Mouse (Mus musculus): Measurements from ENCODE around the gene Fam98a. TPM values are rescaled to one million over a fixed set of nuclear protein-coding genes. Genes with fewer than 3 reads are reported as not detected.
A peak's percentile ranks its signal among the peaks of the same experiment; 100 is the strongest.

Gene Fam98a
- 29.9 and 30.5 TPM in 2 replicates for polyA plus RNA-seq (2015; fragmentation: Nextera tagmentation; extraction: Ambion mirVana)

DNA sequence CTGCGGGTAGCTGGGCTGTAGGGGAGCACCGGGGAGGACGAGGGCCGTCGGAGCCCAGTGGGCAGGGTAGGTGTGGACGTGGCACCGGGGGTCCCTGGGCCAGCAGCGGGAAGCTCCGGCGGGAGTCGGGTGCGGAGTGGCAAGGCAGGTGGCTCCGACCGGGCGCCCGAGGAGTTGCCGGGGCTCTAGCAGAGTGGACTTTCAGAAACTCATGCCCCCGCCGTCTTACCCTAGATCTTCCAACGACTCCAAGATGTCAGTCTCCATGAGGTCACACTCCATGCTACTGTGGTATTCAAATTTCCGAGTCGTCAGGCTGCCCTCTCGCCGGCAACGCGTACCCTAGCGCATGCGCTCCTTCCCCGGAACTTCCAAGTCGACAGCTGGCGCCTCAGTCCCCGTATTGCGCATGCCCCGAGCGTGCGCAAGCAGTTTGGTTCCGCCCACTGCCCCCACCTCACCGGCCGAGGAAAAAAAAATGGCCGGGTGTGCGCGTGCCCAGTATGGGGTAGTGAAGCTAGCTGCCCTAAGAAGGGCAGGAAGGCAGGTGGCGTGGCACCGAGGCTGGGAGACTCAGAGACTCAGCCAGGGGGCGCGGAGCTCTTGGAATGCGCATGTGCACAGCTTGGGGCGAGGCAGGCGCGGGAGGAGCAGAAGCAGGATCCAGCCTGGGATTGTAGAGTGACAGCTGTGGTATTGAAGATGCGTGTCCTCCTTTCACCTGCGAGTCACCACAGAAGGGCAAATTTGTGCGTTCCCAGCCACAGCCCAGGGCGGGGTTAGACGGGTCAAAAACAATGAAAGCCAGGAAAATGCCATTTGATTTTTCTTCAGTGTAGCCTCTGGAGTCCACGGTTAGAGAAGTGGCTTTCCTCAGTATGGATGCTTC is at the start of gene Fam98a:
Gene Fam98a (minus strand): TSS at position 435 of the 889 bp plus-strand sequence.
- peak within 1 kb of the TSS; percentile 85 for H3K4me3 ChIP-seq
- H3K27ac ChIP-seq, result peak within 1 kb of the TSS; percentile 76
- no peaks in the 10 kb centered on the region for H3K9me3 ChIP-seq
- H3K9ac ChIP-seq, result peak within 1 kb of the TSS; percentile 82
- peaks cover 7% of the 10 kb centered on the region for H3K36me3 ChIP-seq
- H3K4me1 ChIP-seq (replicated peaks), result peaks cover 20% of the 10 kb centered on the region
- peak within 1 kb of the TSS; percentile 80 for H3K4me2 ChIP-seq
- WGBS, result under 1% methylated on average over 56 of the region's 56 CpGs
- no peaks in the 10 kb centered on the region for H3K27me3 ChIP-seq
- peak; percentile 99 for ATAC-seq (ENCODE audit: low FRiP score)

DNA sequence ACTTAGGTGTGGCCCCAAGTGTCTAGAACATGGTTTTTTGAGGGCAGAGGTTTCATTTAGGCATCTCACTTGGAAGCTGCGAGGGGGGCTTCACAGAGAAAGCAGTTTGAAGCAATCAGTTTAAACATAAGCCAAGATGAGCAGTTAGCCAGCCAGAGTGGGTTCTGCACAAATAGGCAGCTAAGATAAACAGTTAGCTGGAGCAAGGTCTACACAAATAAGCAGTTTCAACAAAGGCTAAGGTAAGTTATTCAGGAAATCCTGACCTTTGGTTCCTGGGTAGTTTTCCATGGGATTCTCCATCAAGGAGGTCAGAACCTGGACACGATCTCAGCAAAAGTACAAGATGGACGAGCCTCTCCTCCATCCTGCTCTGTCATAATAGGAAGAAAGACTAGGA is 46.9 kb upstream of the Fam98a start:
- Histone ChIP-seq H3K9ac (no peak overlapping the region), H3K4me1 (replicated peaks) (peaks cover 5% of the 10 kb centered on the region; the same call in 1 of the 2 replicates), H3K4me2 (no peak overlapping the region), H3K36me3 (no peaks in the 10 kb centered on the region), H3K4me3 (no peak overlapping the region), H3K9me3 (0 out of 2 replicates have a peak, but pooled peaks cover 3% of the 10 kb centered on the region), H3K27ac (no peak overlapping the region), H3K27me3 (no peaks in the 10 kb centered on the region)
- 80% methylated on average over 3 of the region's 3 CpGs for WGBS
- ATAC-seq (ENCODE audit: low FRiP score), result no peak

GRCm38 (mm10) chr17:75582738-75583137 is 31.0 kb upstream of the Fam98a start:
- H3K9me3 ChIP-seq, result peaks cover 3% of the 10 kb centered on the region; the same call in 1 of the 2 replicates
- no peak overlapping the region for H3K27ac ChIP-seq
- 100% methylated on average over 1 of the region's 1 CpGs for WGBS
- H3K27me3 ChIP-seq, result no peaks in the 10 kb centered on the region
- ATAC-seq (ENCODE audit: low FRiP score), result no peak
- H3K36me3 ChIP-seq, result no peaks in the 10 kb centered on the region
- no peak overlapping the region for H3K4me2 ChIP-seq
- no peak overlapping the region for H3K9ac ChIP-seq
- no peak overlapping the region for H3K4me3 ChIP-seq
- H3K4me1 ChIP-seq (replicated peaks), result no peaks in the 10 kb centered on the region

DNA sequence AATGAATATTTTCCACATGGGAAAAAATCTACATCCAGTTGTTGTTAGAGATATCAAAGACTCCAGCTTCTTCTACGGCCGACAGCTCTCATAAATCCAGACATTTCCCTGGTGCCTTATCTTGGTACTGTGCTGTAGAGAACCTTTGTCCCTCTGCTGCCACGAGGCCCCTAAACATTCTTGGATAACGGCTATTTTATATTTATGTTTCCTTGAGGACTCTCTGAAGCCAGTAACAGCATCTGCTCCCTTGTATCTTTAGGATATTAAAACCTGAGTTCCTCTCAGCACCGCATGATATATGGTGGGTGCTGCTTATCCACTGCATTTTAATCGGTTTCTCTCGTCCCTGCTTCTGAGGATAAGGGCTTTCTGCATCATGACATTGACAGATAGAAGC is 23.9 kb upstream of the Fam98a start:
- H3K9ac ChIP-seq, result no peak overlapping the region
- no peaks in the 10 kb centered on the region for H3K27me3 ChIP-seq
- ATAC-seq (ENCODE audit: low FRiP score), result peak; percentile 59; the same call in 1 of the 2 replicates
- no peaks in the 10 kb centered on the region for H3K4me1 ChIP-seq (replicated peaks)
- WGBS, result 70% methylated on average over 7 of the region's 7 CpGs
- no peaks in the 10 kb centered on the region for H3K36me3 ChIP-seq
- H3K4me2 ChIP-seq, result no peak overlapping the region
- H3K9me3 ChIP-seq, result no peaks in the 10 kb centered on the region
- no peak overlapping the region for H3K27ac ChIP-seq
- no peak overlapping the region for H3K4me3 ChIP-seq

- ATAC-seq (ENCODE audit: low FRiP score), result no peak
- WGBS, result 92% methylated on average over 2 of the region's 2 CpGs
- no peak overlapping the region for H3K4me2 ChIP-seq
Observed at GRCm38 (mm10) chr17:75558041-75558440, 6.3 kb upstream of the Fam98a start.

DNA sequence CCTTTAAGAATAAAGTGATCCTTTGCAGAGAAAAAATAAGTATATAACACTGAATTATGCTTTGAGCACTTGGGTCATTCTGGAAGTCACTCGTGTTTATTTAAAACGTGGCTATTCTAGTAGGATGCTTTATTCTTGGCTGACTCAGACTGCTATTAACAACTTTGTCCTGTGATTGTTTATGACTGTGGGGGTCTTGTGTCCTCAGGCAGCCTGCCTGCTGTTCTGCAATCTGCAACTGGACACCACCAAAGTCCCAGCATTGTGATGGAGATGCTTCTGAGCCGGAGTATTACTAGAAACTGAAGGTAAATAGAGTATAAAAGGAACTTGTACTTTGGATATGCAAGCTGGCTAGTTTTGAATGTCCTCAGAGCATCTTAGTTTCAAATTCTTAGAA is 5.3 kb upstream of the Fam98a start:
- no peaks in the 10 kb centered on the region for H3K4me1 ChIP-seq (replicated peaks)
- no peaks in the 10 kb centered on the region for H3K9me3 ChIP-seq
- no peaks in the 10 kb centered on the region for H3K36me3 ChIP-seq
- no peak overlapping the region for H3K4me2 ChIP-seq
- H3K4me3 ChIP-seq, result no peak overlapping the region
- H3K27me3 ChIP-seq, result no peaks in the 10 kb centered on the region
- no peak overlapping the region for H3K27ac ChIP-seq
- ATAC-seq (ENCODE audit: low FRiP score), result no peak
- 22% methylated on average over 3 of the region's 3 CpGs for WGBS
- H3K9ac ChIP-seq, result no peak overlapping the region

More at GRCm38 (mm10) chr17:75558041-75558440, 6.3 kb upstream of the Fam98a start:
- Histone ChIP-seq H3K4me3 (no peak overlapping the region), H3K36me3 (no peaks in the 10 kb centered on the region), H3K4me1 (replicated peaks) (no peaks in the 10 kb centered on the region), H3K27me3 (no peaks in the 10 kb centered on the region), H3K9ac (no peak overlapping the region), H3K9me3 (no peaks in the 10 kb centered on the region), H3K27ac (no peak overlapping the region)

DNA sequence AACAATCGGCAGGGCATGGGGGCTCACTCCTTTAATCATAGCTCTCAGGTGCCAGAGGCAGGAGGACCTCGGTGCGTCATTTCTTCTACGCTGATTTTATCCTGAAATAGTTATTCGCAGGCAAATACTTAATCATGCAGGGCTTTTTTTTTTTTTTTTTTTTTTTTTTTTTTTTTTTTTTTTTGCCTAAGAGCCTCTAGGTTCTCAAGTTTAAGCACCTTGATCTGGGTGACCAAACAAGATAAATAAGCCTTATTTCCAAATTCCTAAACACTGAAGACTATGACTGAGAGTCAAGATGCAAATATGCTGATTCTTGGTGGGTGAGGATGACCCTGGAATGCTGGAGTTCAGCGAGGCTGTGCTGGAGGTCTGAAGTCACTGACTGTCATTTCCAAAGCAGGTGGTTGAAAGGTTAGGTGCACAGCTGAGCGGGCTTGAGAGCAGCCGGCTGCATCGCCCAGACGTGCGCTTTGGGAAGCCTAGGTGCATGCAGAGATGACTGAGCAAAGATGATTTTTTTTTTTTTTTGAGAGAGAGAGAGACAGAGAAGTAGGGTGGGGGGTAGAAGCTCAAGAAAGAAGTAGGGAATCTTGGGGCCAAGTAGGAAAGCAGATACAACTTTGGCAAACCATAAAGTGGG is 854 bp downstream of the Fam98a start:
- WGBS, result 42% methylated on average over 11 of the region's 11 CpGs
- peak overlapping the region; percentile 85 for H3K4me3 ChIP-seq
- peak overlapping the region; percentile 82 for H3K9ac ChIP-seq
- no peak for ATAC-seq (ENCODE audit: low FRiP score)
- no peaks in the 10 kb centered on the region for H3K27me3 ChIP-seq
- H3K9me3 ChIP-seq, result no peaks in the 10 kb centered on the region
- peaks cover 16% of the 10 kb centered on the region for H3K36me3 ChIP-seq
- H3K4me2 ChIP-seq, result peak overlapping the region; percentile 80
- peaks cover 20% of the 10 kb centered on the region for H3K4me1 ChIP-seq (replicated peaks)
- no peak overlapping the region for H3K27ac ChIP-seq

- WGBS, result 90% methylated on average over 7 of the region's 7 CpGs
- H3K9ac ChIP-seq, result no peak overlapping the region
- no peaks in the 10 kb centered on the region for H3K9me3 ChIP-seq
- ATAC-seq (ENCODE audit: low FRiP score), result no peak
- H3K27me3 ChIP-seq, result no peaks in the 10 kb centered on the region
- H3K27ac ChIP-seq, result no peak overlapping the region
- H3K4me1 ChIP-seq (replicated peaks), result peaks cover 5% of the 10 kb centered on the region; the same call in 1 of the 2 replicates
- no peak overlapping the region for H3K4me3 ChIP-seq
- H3K4me2 ChIP-seq, result no peak overlapping the region
- peaks cover 55% of the 10 kb centered on the region for H3K36me3 ChIP-seq
Observed at GRCm38 (mm10) chr17:75544262-75544661, 7.5 kb downstream of the Fam98a start.

GRCm38 (mm10) chr17:75543434-75543833 is 8.3 kb downstream of the Fam98a start:
- H3K36me3 ChIP-seq, result peaks cover 62% of the 10 kb centered on the region
- WGBS, result 91% methylated on average over 7 of the region's 7 CpGs

GRCm38 (mm10) chr17:75539841-75540240 is 11.9 kb downstream of the Fam98a start:
- Histone ChIP-seq H3K9ac (no peak overlapping the region), H3K27me3 (no peaks in the 10 kb centered on the region), H3K4me1 (replicated peaks) (no peaks in the 10 kb centered on the region), H3K9me3 (no peaks in the 10 kb centered on the region), H3K36me3 (peaks cover 49% of the 10 kb centered on the region), H3K4me2 (no peak overlapping the region), H3K4me3 (no peak overlapping the region), H3K27ac (no peak overlapping the region)
- ATAC-seq (ENCODE audit: low FRiP score), result no peak
- WGBS, result 89% methylated on average over 5 of the region's 5 CpGs

More at GRCm38 (mm10) chr17:75543434-75543833, 8.3 kb downstream of the Fam98a start:
- no peaks in the 10 kb centered on the region for H3K27me3 ChIP-seq
- H3K4me3 ChIP-seq, result no peak overlapping the region
- no peak overlapping the region for H3K4me2 ChIP-seq
- H3K9me3 ChIP-seq, result no peaks in the 10 kb centered on the region
- H3K4me1 ChIP-seq (replicated peaks), result 0 out of 2 replicates have a peak, but pooled peaks cover 2% of the 10 kb centered on the region
- H3K27ac ChIP-seq, result no peak overlapping the region
- ATAC-seq (ENCODE audit: low FRiP score), result no peak
- no peak overlapping the region for H3K9ac ChIP-seq

DNA sequence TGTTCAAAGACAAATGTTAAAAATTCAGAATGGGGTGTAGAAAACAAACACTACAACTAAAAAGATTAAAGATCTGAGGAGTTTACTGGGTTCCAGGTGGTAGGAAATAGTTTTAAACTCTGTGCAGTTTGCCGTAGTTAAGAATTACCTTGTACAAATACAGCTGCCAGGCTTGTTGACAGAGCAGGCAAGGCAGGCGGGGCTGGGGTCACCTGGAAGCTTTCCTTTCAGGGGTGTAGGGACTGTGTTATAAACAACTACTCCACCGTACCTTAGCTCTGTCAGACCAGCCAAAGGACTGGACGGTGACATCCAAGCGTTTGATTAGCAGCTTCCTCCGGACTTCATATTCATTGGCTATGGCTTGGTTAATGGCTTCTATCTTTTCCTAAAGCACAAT is 12.6 kb downstream of the Fam98a start:
- Histone ChIP-seq H3K4me3 (no peak overlapping the region), H3K36me3 (peaks cover 42% of the 10 kb centered on the region), H3K4me2 (no peak overlapping the region), H3K27me3 (no peaks in the 10 kb centered on the region), H3K9me3 (no peaks in the 10 kb centered on the region), H3K9ac (no peak overlapping the region), H3K27ac (no peak overlapping the region), H3K4me1 (replicated peaks) (peaks cover 5% of the 10 kb centered on the region; the same call in 1 of the 2 replicates)
- 93% methylated on average over 6 of the region's 6 CpGs for WGBS
- no peak for ATAC-seq (ENCODE audit: low FRiP score)

- Histone ChIP-seq H3K27me3 (no peaks in the 10 kb centered on the region), H3K9ac (no peak overlapping the region), H3K4me1 (replicated peaks) (peaks cover 5% of the 10 kb centered on the region; the same call in 1 of the 2 replicates), H3K4me3 (no peak overlapping the region), H3K27ac (no peak overlapping the region), H3K36me3 (peaks cover 36% of the 10 kb centered on the region), H3K4me2 (no peak overlapping the region), H3K9me3 (no peaks in the 10 kb centered on the region)
- 97% methylated on average over 12 of the region's 12 CpGs for WGBS
- no peak for ATAC-seq (ENCODE audit: low FRiP score)
Observed at GRCm38 (mm10) chr17:75538431-75538830, 13.3 kb downstream of the Fam98a start.
